Mouse (Mus musculus) adrenal gland, adult 8-10 months (tissue): ENCODE measurements at regions not wholly inside any gene's neighbourhood (a gene's known extent, or its start where the extent isn't known, plus 50 kb on each side); places are given as distances from the start of the nearest gene placed in this dataset.

Source experiments
- DNase-seq: peaks from one replicate; pipeline ENCODE4 v3.0.0; 2022

DNA sequence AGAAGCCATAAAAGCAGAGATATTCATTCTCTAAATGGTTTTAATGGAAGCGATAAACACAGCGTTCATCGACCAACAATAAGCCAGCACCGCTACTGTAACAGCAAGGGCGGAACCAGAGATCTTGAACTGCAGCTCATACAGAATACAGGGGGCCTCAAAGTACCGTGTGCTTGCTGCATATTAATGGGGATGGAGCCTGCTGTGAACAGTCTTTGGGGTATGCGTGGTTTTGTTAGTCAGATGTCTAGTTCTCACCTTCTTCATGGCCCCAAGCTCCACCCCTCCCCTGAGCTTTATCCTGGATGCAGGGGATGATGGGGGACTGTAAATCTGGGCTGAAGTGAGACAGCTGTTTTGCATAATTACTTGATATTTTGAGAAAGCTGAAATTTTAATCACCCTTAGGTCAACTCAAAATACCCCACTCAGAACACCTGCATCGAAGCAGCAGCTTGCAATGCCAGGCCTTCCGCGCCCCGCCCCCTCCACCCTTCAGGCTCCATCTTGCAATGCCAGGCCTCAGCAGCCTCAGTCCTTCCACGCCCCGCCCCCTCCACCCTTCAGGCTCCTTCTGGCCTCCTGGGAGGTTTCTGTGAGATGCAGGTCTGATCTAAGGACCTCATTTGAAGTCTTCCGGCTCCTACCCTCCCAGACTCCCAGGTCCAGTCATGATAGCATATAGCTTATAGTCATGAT, 73.5 kb upstream of the Tspan5 start:
- DNase-seq, result no peak

DNA sequence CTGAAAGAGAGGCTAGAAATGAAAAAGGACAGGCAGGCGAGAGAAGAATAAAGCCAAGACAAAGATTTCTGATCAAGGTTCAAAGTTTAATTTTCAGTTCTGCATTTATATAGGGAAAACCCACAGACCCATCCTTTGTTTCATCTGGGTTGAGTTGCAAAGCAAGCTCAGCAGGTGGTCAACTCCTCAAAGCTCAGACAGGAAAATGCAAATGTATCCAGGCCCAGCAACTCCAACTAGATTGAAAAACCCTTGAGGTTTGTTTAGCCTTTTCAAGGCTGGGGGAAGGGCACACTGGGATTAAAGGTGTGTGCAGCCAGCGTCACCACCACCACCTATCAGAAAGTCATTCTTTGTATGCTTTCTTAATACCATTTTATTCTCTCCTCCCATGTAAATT, 66.1 kb upstream of the Tspan5 start:
- no peak for DNase-seq

DNA sequence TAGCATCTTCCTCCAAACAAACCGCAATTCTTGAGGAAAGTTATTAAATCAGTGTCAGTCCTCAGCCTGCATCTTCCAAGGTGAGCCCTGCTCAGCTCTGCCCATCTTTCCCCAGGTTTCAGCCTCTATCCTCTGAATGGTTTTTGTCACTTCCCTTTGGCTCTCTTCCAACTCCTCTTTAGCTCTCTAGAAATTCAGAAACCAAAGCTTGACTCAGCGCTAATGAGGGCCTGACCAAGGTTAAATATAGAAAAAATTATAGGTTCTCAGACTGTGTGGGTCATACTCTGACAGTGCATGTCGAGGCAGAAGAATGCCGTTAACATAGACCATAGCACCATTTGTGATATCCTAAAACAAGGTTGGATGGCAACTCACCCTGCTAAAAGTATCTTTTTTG, 63.6 kb upstream of the Tspan5 start:
- DNase-seq, result no peak

GRCm38 (mm10) chr3:138686636-138687230, 55.3 kb upstream of the Tspan5 start:
- peak; percentile 40 for DNase-seq

DNA sequence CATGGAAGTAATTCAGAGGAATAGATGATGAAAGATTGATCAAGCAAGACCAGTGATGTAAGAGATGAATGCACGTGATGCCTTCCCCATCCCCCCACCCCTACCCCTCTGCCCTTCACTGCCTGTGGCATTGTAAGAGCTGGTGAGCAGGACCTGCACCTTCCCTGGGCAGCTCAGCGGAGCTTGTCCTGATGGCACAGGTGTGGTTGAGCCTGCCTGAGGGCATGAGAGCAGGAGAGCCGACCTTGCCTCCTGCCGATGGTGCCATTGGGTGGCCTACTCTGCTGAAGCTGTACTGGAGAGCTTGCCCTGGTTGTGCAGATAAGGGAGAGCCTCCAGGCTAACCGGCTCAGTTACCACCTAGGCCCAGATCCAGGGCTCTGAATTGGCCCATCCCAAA, 53.4 kb upstream of the Tspan5 start:
- no peak for DNase-seq
